Mouse (Mus musculus) hindlimb bud, embryonic 11.5 days (tissue): ENCODE measurements around the gene Nfia.

ENCODE experiments used
- DNase-seq: peaks from one replicate; pipeline ENCODE4 v3.0.0-alpha.2; 2012; ENCODE audit warnings: low read depth, low spot score; ENCODE audit errors: extremely low spot score

Gene Nfia

DNA sequence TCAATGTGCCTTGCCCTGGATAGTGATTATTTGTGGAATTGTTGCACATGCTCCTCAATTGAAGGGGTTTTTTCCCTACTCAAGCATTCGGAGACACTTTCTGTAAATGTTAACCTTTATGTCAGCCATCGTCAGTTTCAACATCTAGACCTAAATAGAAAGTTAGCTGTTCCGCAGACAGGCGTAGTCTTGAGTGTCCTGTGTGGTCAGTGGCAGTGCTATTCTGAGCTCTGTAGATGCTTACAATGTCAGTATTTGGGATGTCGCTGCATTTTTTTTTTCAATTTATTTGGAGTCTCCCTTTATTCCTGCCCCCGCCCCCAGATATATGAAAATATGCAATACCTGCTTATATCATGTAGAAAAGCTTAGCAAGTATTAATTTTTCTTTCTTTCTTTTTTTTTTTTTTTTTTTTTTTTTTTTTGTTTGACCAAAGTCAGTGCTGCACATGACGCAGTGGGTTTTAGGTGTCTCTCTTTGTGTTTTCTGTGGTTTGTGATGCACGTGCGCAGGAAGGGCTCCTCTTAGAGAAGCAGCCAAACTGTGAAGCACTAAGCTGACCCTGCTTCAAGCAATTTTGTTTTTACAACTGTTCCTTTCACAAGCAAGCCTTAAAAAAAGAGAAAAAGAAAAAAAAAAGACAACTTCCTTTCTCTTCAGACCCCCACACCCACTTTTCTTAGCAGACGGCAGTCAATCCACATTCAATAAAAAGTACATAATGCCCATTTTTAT is 340.9 kb downstream of the Nfia start:
- DNase-seq = no peak

DNA sequence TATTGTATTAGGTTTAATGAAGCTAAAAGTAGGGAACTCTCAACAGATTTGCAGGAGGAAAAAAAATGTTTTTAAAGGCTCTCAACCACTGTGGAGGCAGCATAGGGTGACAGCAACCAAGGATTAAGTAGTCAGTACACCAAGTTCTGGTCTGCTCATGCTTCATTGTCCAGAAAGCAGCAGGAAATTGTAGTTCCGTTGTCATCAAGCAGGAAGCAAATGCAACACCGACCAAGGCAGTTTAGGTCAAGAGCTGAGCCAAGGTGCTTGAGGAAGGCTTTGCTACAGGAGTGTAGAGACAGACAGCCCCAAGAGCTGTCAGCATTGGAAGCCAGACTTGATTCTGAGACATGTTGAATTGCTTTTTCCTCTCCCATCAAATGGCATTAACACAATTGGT is 342.4 kb downstream of the Nfia start:
- no peak for DNase-seq

DNA sequence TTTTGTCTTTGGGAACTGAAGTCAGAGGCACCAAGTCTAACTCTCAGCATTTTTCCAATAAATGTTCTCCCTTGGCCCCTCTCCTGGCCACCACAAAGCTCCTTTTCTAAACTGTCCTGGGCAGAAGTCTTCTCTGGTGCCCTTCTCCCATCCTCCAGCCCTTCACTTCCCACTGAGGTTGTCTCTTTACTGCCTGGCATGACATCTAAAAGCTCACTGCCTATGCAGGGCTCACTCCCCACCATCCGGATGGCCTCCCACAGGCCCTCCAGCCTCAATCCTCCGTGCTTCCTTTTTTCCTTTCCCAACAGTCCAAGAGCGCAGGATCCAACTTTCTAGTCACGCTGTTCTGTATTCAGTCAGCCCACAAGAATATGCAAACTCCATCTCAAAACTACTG is 342.9 kb downstream of the Nfia start:
- DNase-seq = no peak

DNA sequence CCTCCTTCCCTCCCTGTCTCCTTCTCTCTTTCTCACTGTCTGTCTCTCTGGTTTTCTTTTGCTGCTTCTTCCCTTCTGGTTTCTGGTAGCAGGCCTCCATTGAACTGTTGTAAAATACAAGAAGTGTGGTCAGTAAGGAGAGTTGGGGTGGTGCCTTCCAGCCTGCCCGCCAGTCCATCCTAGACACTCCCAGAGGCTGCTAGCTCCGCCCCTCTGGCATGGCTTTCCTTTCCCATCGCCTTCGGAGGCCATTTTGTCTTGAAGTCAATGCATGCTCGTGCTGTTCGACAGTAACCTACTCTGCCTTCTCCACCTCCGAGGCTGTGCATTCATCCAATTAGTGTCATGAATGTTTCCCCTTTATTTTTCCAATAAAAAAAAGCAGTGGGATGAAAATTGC is 343.5 kb downstream of the Nfia start:
- no peak for DNase-seq

DNA sequence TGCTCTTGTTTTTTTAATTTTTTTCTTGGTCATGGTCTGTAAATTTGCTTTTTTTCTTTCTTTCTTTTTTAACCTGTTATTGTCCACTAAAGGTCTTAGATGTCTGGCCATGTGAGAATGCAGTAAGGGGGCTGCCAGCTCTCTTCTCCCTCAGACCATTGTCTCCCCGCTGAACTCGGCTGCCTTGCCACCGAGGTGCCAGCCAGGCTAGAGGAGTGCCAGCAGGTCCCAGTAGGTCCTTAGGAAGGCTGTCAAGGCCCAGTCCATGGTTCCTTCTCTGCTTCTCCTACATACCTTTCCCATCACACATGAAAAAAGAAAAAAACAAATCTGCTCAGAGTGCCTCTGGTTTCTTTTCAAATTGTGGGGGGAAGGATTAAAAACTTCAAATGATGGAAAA is 345.6 kb downstream of the Nfia start:
- DNase-seq = no peak

DNA sequence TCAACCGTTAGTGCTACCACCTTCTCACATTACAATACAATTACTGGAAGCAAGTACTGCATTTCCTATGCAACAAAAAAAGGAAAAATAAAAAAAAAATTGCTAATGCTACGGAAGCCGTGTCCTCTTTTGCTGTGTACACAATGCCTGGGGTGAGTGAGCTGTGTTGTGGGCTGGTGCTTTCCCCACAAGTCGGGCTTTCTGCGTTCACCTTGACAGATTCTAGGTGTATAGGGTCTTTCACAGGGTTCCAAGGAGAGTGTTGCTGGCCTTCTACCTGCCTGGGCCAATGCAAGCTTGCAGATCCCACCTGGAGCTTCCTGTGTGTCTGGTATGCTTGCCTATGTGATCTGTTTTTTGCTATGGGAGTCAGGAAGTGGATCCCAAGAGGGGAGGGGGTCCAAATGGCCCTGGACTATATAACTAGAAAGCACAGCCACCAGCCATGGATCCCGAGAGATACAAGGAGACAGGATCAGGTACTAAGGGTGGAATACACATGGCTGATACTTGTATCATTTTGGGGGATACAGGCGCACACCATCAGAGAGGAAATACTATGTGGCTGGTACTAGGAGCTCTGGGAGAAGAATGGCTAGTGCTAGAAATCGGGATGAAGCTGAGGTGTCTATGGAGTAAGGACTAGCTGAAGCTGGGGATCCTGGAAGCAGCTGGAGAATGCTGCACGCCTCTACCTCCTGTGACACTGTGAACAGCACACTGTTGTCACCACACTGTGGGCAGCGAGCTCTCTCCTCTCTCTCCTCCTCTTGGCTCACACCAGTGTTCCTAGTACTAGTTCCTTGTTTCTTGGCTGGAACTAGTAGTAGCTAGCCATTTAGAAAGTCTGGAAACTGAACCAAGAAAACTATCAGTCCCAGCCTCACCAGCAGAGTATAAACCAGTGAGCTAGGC is 346.5 kb downstream of the Nfia start:
- no peak for DNase-seq

DNA sequence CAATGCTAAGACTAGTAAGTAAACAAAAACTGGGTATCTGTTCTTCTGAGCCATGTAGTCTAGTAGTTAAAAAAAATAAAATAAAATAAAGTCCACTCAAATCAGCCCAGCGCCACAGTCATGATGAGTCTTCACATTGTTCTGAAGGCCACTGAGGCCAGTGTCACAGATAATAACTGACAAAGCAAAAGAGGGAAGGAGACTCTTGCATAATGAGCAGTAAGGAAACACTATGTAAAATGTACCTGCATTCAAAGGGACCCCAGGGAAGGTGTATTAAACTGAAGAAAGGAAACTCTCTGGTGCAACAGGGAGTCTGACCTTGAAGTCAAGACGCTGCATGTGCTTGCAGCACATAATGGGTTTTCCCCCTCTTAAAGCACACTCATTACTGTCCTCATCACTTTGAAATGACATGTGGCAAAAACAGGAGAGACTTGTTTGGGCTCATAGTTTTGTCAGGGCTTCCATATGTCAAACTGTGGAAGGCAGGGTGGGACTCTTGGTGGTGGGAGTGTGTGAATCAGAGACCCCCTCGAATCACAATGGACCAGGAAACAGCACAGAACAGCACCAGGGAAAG is 347.5 kb downstream of the Nfia start:
- DNase-seq = no peak

DNA sequence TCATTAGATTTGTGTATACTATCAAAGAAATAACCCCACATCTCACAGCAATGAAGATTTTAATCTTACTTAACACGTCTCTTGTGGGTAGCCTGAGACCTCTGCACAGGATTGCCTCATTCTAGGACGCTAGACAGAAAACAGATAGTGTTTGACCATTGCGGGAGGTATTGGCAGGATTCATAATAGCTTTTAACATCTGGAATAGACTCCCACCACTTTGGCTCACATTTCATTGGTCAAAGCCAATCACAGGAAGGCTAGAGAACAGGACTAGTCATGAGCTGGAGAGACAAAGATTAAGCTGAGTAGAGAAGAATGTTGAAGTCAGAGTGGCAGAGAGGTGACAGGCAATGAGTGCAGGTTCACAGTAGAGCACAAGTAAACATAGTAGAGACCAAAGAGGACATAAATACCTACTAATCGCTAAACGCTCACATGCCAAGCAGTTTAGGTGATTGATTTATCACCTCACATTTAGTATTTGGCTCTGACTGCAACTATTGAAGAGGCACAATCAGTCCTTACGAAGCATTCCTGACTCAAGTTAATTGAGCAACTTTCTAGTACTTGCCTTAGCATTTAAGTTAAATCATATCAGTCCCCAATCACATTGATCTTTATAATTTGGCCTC is 348.3 kb downstream of the Nfia start:
- no peak for DNase-seq

DNA sequence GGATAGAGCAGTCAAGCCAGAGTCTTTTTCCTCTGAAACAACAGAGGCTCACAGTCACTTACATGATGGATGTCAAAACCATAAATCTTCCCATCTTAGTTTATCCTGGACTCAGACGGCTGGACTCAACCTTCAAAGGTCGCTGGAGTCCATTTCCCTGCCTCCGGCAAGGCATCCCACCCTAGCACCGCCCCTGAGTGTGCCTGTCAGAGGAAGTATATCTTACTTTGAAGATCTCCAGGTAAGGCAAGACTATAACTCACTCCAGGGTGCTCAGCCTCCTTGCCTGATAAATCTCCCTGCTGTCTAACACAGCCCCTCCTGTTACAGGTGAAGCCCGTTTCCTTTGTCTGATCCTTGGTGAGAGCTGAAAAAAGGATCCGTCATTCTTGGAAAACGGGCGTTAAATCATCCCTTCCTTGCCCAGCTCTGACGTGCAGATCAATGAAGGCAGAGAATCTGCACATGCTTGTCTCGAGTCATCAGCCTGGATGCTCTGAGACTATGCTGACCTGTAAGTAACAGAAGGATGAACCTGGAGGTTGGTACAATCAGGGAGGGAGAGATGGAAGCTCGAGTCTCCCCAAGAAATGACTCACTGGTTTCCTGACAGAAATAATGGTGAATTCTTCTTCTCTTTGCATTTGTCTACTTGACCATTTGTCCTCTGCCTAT is 353.6 kb downstream of the Nfia start:
- no peak for DNase-seq

DNA sequence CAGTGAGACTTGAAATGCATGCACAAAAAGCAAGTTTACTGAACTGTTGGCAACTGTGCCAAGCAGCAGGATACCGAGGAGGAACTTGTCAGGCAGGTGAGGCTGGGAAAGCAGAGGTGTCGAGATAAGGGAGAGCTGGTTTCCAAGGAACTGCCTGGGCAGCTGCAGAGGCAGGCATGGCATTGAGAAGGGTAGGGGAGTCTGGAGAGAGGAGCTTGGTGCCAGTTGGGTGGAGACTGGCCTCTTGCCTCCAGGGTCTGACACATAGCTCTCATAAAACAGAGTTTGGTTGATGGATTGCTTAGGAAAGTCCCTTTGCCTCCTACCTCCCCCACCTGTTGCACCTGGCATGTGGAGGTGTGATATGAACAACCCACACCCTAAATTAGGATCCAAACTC is 358.3 kb downstream of the Nfia start:
- no peak for DNase-seq

DNA sequence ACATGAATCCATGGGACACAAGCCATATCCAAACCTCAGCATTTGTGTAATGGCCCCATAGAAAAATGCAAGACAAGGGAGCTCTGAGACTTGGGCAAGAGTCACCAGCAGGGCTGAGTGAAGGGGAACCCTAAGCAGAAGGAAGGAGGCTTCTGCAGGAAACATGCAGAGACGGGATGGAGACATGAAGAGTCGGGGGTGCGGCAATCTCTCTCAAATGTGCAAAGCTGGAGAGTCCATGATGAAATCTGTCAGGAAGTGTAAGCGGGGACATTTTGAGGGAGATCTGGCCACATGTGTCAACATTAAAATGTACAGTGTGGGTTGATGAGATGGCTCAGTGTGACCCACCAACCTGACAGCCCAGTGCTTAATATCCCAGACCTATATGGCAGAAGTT is 361.5 kb downstream of the Nfia start:
- no peak for DNase-seq

DNA sequence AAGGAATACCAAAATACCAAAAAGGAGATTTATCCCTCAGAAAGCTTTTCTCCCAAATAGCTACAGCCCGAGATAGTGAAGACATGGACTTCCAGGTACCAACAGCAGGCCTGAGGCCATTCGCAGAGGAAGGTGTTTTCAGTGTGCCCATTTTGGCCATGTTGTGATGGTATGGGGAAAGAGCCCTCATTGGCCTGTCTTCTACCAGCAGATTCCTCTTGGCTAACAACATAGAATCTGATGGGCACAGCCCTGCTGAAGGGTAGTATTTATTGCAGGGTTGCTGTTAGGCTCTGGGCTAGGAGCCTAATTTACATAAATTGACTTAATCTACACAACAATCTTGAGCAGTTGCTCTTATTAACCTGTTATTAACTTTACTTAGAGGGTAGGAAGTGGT is 363.5 kb downstream of the Nfia start:
- DNase-seq = no peak

DNA sequence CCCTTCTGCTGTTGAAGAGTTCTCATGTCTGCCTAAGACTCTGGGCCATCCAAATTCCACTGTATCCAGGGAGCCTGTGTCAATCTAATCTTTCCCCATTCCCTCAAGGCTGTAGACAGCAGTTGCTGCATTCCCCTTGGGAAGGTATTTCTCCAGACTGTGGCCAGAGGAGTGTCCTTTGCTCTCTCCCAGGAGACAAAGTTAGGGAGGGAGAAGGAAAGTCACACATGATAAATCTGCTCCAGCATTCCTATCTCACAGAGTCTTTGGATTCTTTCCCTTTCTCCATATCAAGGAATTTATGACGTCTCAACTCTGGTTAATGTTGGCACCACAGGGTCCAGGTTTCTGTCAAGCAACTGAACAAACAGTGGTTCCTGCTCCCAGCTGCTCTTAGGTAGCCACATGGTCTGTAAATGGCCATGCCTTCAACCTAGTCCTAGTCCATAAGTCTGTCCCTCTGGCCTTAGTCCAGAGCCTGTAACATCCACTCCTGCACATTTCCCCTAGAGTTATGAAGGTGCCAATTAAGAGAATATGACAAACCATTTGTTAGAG is 370.4 kb downstream of the Nfia start:
- DNase-seq = no peak

DNA sequence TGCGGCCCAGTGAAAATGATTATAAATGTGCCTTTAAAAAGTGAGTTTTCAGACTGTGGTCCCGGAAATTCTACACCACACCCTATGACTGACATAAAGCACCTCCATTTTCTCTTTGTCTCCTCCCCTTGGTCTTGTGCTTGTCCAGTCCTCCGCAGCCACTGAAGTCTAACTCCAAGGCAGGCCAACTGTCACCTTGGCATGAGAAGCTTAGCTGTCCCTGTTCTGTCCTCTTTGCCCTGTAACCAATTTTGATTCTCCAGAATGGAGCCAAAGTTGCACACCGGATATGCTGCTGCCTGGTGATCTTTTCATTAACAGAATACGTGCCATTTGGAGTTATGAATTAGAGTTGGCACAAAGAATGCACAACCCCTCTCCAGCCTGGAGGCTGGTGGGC is 378.0 kb downstream of the Nfia start:
- DNase-seq = no peak

DNA sequence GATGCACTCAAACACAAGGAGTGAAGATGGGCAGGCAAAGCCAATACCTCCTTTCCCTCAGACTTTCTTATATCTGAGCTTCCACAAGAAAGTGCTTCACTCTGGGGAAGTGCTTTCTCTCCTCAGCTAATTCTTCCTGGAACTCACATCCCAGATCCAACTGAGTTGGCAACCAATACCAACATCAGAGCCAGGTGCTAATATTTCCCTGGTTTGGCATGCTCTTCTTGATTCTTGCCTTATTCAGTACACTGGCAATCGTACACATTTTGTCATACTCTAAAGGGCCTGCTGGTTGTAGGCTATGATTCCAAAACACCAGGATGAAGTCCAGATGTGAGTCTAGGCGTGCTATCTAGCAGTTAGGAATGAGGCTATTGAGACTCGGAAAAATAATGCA is 385.4 kb downstream of the Nfia start:
- no peak for DNase-seq

DNA sequence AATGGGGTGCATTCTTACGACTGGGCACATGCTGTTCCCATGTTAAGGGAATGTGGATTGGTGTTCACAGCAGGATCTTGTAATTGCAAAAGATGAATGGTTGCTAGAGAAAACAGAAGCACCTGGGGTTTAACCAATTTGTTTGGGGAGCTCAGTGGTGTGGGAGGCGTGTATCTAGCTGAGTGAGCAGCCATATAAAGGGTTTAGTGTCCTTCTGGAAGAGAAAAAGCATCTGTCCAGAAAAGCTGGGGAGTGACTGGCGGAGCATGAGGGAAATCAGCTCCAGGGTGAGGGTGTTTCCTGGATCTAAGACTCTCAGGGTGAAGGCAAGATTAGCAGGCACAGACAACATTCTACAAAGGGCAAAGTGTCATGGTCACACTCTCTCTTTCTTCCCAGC is 393.8 kb downstream of the Nfia start:
- DNase-seq = no peak
